Mouse (Mus musculus): ENCODE results near the gene Gm49388. TPM values are rescaled to one million over a fixed set of nuclear protein-coding genes. Genes with fewer than 3 reads are reported as not detected.

Gene Gm49388
- total and polyA plus RNA-seq, 2 experiments from 2014 or later = not detected

- H3K9me3 ChIP-seq (ENCODE audit: low read length) = no peaks in the 10 kb centered on the region
- no peak overlapping the region for H3K4me2 ChIP-seq (ENCODE audit: low read depth, low read length, poor library complexity, severe bottlenecking)
- peaks cover 42% of the 10 kb centered on the region for H3K36me3 ChIP-seq (ENCODE audit: insufficient read depth, low read length)
- ATAC-seq (ENCODE audit: low FRiP score) (no peak), DNase-seq (ENCODE audit: low spot score) (no peak)
- TF ChIP-seq CTCF (IDR thresholded peaks at IDR 0.05) = no peak
- H3K4me1 ChIP-seq (ENCODE audit: insufficient read depth, low read length) = no peaks in the 10 kb centered on the region; the same call in 1 of the 2 replicates
- no peaks in the 10 kb centered on the region for H3K27me3 ChIP-seq (ENCODE audit: insufficient read depth, low read length)
- H3K9ac ChIP-seq (replicated peaks; ENCODE audit: low read length, poor library complexity, severe bottlenecking) = no peak overlapping the region
- WGBS = 76% methylated on average over 17 of the region's 17 CpGs
- H3K27ac ChIP-seq (ENCODE audit: low read depth, low read length) = no peak overlapping the region
- H3K4me3 ChIP-seq (ENCODE audit: low read depth, low read length) = no peak overlapping the region
These were observed 18.4 kb upstream of the Gm49388 start for GRCm38 (mm10) chr7:127766851-127767609.

GRCm38 (mm10) chr7:127767671-127768345 lies 17.6 kb upstream of the Gm49388 start:
- 95% methylated on average over 19 of the region's 19 CpGs for WGBS
- no peak for TF ChIP-seq CTCF (IDR thresholded peaks at IDR 0.05)

GRCm38 (mm10) chr7:127768346-127768996 lies 16.9 kb upstream of the Gm49388 start:
- Histone ChIP-seq H3K9me3 (ENCODE audit: low read length) (no peaks in the 10 kb centered on the region), H3K27ac (ENCODE audit: low read depth, low read length) (peak overlapping the region; percentile 55), H3K36me3 (ENCODE audit: insufficient read depth, low read length) (peaks cover 39% of the 10 kb centered on the region), H3K9ac (replicated peaks; ENCODE audit: low read length, poor library complexity, severe bottlenecking) (no peak overlapping the region), H3K4me2 (ENCODE audit: low read depth, low read length, poor library complexity, severe bottlenecking) (peak overlapping the region; percentile 24; the same call in 1 of the 2 replicates), H3K27me3 (ENCODE audit: insufficient read depth, low read length) (no peaks in the 10 kb centered on the region), H3K4me3 (ENCODE audit: low read depth, low read length) (no peak overlapping the region), H3K4me1 (ENCODE audit: insufficient read depth, low read length) (no peaks in the 10 kb centered on the region; the same call in 1 of the 2 replicates)
- 42% methylated on average over 13 of the region's 13 CpGs for WGBS
- DNase-seq (ENCODE audit: low spot score) (no peak), ATAC-seq (ENCODE audit: low FRiP score) (0 out of 2 replicates have a peak, but pooled peaks have one; percentile 1)
- TF ChIP-seq CTCF (IDR thresholded peaks at IDR 0.05) = peak; percentile 44

More at GRCm38 (mm10) chr7:127767671-127768345, 17.6 kb upstream of the Gm49388 start:
- Histone ChIP-seq H3K4me3 (ENCODE audit: low read depth, low read length) (no peak overlapping the region), H3K36me3 (ENCODE audit: insufficient read depth, low read length) (peaks cover 42% of the 10 kb centered on the region), H3K27ac (ENCODE audit: low read depth, low read length) (no peak overlapping the region; the same call in 1 of the 2 replicates), H3K4me1 (ENCODE audit: insufficient read depth, low read length) (no peaks in the 10 kb centered on the region; the same call in 1 of the 2 replicates), H3K9me3 (ENCODE audit: low read length) (no peaks in the 10 kb centered on the region), H3K27me3 (ENCODE audit: insufficient read depth, low read length) (no peaks in the 10 kb centered on the region), H3K4me2 (ENCODE audit: low read depth, low read length, poor library complexity, severe bottlenecking) (no peak overlapping the region), H3K9ac (replicated peaks; ENCODE audit: low read length, poor library complexity, severe bottlenecking) (no peak overlapping the region)
- ATAC-seq (ENCODE audit: low FRiP score) = no peak
- no peak for DNase-seq (ENCODE audit: low spot score)

DNA sequence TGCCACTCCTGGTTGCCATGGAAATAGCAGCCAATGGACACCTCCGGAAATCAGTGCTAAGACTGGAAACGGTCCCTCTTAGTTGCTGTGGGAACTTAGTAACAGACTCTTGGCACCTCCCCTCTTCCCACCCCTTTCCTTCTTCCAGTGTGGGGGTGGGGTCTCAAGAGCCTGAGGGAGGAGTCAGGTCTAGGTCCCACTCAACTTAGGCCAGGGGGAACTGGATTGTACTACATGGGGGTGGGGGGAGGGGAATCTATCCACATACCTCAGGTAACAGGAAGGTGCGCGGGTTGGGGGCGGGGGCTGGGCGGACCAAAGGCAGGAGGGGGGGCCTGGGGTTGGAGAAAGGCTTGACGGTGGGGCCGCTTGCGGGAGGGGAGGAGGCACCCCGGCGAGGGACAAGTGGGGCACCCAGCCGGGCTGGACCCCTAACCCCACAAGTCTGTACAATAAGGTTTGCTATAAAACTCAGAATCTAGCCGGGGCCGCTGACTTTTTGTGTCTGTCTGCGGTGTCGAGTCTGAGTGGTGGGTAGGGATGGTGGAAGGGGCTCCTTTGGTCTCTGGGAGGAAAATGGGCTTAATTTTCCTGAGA lies 16.3 kb upstream of the Gm49388 start:
- H3K27me3 ChIP-seq (ENCODE audit: insufficient read depth, low read length) = no peaks in the 10 kb centered on the region
- DNase-seq (ENCODE audit: low spot score) = peak; percentile 98
- H3K4me2 ChIP-seq (ENCODE audit: low read depth, low read length, poor library complexity, severe bottlenecking) = peak overlapping the region; percentile 83
- peaks cover 33% of the 10 kb centered on the region for H3K36me3 ChIP-seq (ENCODE audit: insufficient read depth, low read length)
- no peak for TF ChIP-seq CTCF (IDR thresholded peaks at IDR 0.05)
- WGBS = under 1% methylated on average over 16 of the region's 16 CpGs
- peak overlapping the region; percentile 73; the same call in 1 of the 2 replicates for H3K9ac ChIP-seq (replicated peaks; ENCODE audit: low read length, poor library complexity, severe bottlenecking)
- H3K4me1 ChIP-seq (ENCODE audit: insufficient read depth, low read length) = no peaks in the 10 kb centered on the region; the same call in 1 of the 2 replicates
- no peaks in the 10 kb centered on the region for H3K9me3 ChIP-seq (ENCODE audit: low read length)
- peak; percentile 91 for ATAC-seq (ENCODE audit: low FRiP score)
- H3K4me3 ChIP-seq (ENCODE audit: low read depth, low read length) = peak overlapping the region; percentile 47
- peak overlapping the region; percentile 76 for H3K27ac ChIP-seq (ENCODE audit: low read depth, low read length)

DNA sequence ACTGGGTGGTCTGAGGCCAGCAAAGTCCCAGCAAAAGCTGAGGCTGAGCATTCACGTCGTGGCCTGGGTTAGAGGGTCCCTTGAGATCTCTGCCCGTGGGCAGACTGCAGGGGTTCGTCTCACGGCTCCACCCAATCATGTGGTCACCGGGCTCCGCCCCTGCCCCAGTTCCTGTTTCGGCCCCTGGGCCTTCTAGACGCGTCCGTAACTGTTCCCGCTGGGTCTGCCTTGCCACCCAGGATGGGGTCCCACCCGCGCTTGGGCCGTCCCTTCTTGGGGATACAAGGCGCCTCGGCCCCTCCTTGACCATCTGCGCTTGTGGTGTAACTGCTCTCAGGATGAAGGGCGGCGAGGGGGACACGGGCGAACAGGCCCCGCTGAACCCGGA lies 15.8 kb upstream of the Gm49388 start, which contains the start of gene Orai3:
Orai3 (plus strand) TSS at position 165 of the 388 bp plus-strand sequence.
- Histone ChIP-seq H3K9me3 (ENCODE audit: low read length) (no peaks in the 10 kb centered on the region), H3K36me3 (ENCODE audit: insufficient read depth, low read length) (peaks cover 33% of the 10 kb centered on the region), H3K27me3 (ENCODE audit: insufficient read depth, low read length) (no peaks in the 10 kb centered on the region), H3K4me1 (ENCODE audit: insufficient read depth, low read length) (no peaks in the 10 kb centered on the region; the same call in 1 of the 2 replicates), H3K9ac (replicated peaks; ENCODE audit: low read length, poor library complexity, severe bottlenecking) (peak within 1 kb of the TSS; percentile 73), H3K4me2 (ENCODE audit: low read depth, low read length, poor library complexity, severe bottlenecking) (peak within 1 kb of the TSS; percentile 83), H3K4me3 (ENCODE audit: low read depth, low read length) (peak within 1 kb of the TSS; percentile 47), H3K27ac (ENCODE audit: low read depth, low read length) (peak within 1 kb of the TSS; percentile 76)
- peak; percentile 80 for DNase-seq (ENCODE audit: low spot score)
- ATAC-seq (ENCODE audit: low FRiP score) = peak; percentile 63
- no peak for TF ChIP-seq CTCF (IDR thresholded peaks at IDR 0.05)
- WGBS = under 1% methylated on average over 24 of the region's 24 CpGs

All from midbrain, postnatal 0 days (tissue).